Mouse (Mus musculus) ES-E14 (cell line): ENCODE measurements around the gene Rpl13a. TPM values are rescaled to one million over a fixed set of nuclear protein-coding genes. Genes with fewer than 3 reads are reported as not detected.
A peak's percentile ranks its signal among the peaks of the same experiment; 100 is the strongest.

Source experiments
- DNase-seq: peaks from one replicate; pipeline ENCODE4 v3.0.0-alpha.2; 2013; ENCODE audit warnings: low read depth, low spot score
- H3K27ac ChIP-seq: 2 replicates; pipeline ENCODE4 v1.5.1; 2012; ENCODE audit warnings: low read depth, mild to moderate bottlenecking, low read length, moderate library complexity, mixed read lengths; ENCODE audit not compliant: poor library complexity, insufficient read depth, severe bottlenecking
- H3K36me3 ChIP-seq: 2 replicates; pipeline ENCODE4 v1.6.1; 2012; ENCODE audit warnings: mild to moderate bottlenecking, low read length, moderate library complexity, mixed read lengths; ENCODE audit not compliant: control insufficient read depth, poor library complexity, insufficient read depth, severe bottlenecking
- H3K4me1 ChIP-seq, 2 experiments: fragments of 150-350 bp in 1 of 2; sonication (generic) in 1 of 2; 2 replicates each; pipeline ENCODE4 v1.6.1; 2012; ENCODE audit warnings: low read length in 2 of 2, mild to moderate bottlenecking in 1 of 2, mixed read lengths in 1 of 2; ENCODE audit not compliant: control insufficient read depth in 2 of 2, insufficient read depth in 2 of 2, poor library complexity in 1 of 2
- H3K4me3 ChIP-seq, 2 experiments: fragments of 150-350 bp in 1 of 2; sonication (generic) in 1 of 2; 2 replicates each; pipeline ENCODE4 v1.5.1; 2012; ENCODE audit warnings: low read length in 2 of 2, low read depth in 1 of 2, mild to moderate bottlenecking in 1 of 2, mixed read lengths in 1 of 2; ENCODE audit not compliant: insufficient read depth in 1 of 2, poor library complexity in 1 of 2, severe bottlenecking in 1 of 2
- H3K9ac ChIP-seq: 2 replicates; pipeline ENCODE4 v1.6.1; 2012; ENCODE audit warnings: low read depth, mild to moderate bottlenecking, low read length, mixed read lengths; ENCODE audit not compliant: poor library complexity, insufficient read depth, severe bottlenecking
- H3K9me3 ChIP-seq: fragments of 150-350 bp; sonication (generic); 2 replicates; pipeline ENCODE4 v1.6.1; 2012; ENCODE audit warnings: low read depth, mild to moderate bottlenecking, low read length; ENCODE audit not compliant: control insufficient read depth, insufficient read depth
- CHD2 ChIP-seq: IDR thresholded peaks from 2 replicates; pipeline ENCODE4 v1.6.1; 2014; ENCODE audit warnings: mild to moderate bottlenecking, low read depth, low read length, inconsistent platforms
- HCFC1 ChIP-seq: IDR thresholded peaks from 2 replicates; pipeline ENCODE4 v1.6.1; 2012; ENCODE audit warnings: low read length, inconsistent platforms, borderline replicate concordance; ENCODE audit not compliant: insufficient read depth
- MAFK ChIP-seq: IDR thresholded peaks from 2 replicates; pipeline ENCODE4 v1.6.1; 2014; ENCODE audit warnings: mild to moderate bottlenecking, low read depth, low read length, inconsistent platforms; ENCODE audit not compliant: insufficient read depth
- ZC3H11A ChIP-seq: IDR thresholded peaks from 2 replicates; pipeline ENCODE4 v1.6.1; 2012; ENCODE audit warnings: low read depth, mild to moderate bottlenecking, inconsistent platforms, low read length, borderline replicate concordance
- ZNF384 ChIP-seq: IDR thresholded peaks from 2 replicates; pipeline ENCODE4 v1.6.1; 2012; ENCODE audit warnings: low read depth, low read length, inconsistent platforms
- in situ Hi-C, 2 experiments: fragments of 600-800 bp; cut with MboI; formaldehyde crosslinking; loops; one replicate each; pipeline ENCODE4 v1.15.1; 2025; ENCODE audit warnings: low sequenced_read_pairs in 2 of 2, inconsistent platforms in 1 of 2; ENCODE audit not compliant: unreplicated experiment in 2 of 2
- total RNA-seq: library from RNA; depleted of rRNA; stranded (reverse); fragments of 300-350 nt; gene quantifications from 2 replicates; pipeline ENCODE4 v1.2.3, GENCODE M21; 2012; rRNA removed

The Rpl13a gene
- 3,971 and 5,136 TPM in 2 replicates for total RNA-seq

DNA sequence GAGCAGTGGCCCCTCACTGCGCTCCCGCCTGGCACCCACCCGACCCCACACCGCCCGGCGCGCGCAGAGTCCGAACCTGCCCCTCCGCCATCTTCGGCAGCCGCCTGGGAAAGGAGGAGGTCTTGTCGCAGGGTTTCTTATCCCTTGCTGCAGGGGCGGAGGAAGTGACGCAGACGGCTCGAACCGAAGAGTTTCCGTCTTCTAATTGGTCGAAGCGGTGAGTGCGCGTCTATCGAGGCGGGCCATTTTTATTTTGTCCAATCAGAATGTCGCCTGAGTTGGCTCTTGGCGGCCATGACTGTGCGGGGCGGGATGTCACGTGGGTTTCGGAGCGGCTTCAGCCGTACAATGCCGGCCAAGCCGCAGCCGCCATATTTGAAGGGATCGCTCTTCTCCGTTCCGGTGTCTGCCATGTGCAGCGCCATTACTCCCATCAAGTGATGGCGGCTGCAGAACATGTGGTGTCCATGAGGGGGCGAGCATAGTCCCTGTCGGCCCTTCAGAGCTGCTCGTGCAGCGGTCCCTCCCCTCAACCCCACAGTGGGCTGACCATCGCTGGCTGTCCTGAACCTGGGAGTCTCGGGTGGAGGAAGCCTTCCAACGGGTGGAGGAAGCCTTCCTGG, at the start of gene Rpl13a:
Rpl13a (minus strand) TSS at position 138 of the 623 bp plus-strand sequence.
- no peaks in the 10 kb centered on the region for H3K9me3 ChIP-seq
- in situ Hi-C loops: no loop called here
- peaks cover 33% of the 10 kb centered on the region for H3K36me3 ChIP-seq
- TF ChIP-seq CHD2 (peak; percentile 80), HCFC1 (peak; percentile 80), ZNF384 (no peak), ZC3H11A (no peak), MAFK (0 out of 2 replicates have a peak, but pooled peaks have one; percentile 6)
- peak within 1 kb of the TSS; percentile 96 for H3K27ac ChIP-seq
- peaks cover 0 to 11% of the 10 kb centered on the region in 2 experiments; a peak in 1 of 4 replicates for H3K4me1 ChIP-seq
- DNase-seq: peak; percentile 99
- H3K4me3 ChIP-seq: peak within 1 kb of the TSS; percentile 80 to 99
- H3K9ac ChIP-seq: peak within 1 kb of the TSS; percentile 100

GRCm38 (mm10) chr7:45176356-45176755, 47.8 kb upstream of the Rpl13a start:
- Histone ChIP-seq H3K4me1 (peaks cover under 1 to 30% of the 10 kb centered on the region in 2 experiments; a peak in 3 of 4 replicates), H3K36me3 (no peaks in the 10 kb centered on the region), H3K27ac (no peak overlapping the region), H3K9me3 (no peaks in the 10 kb centered on the region), H3K4me3 (peak overlapping the region; percentile 57 to 68), H3K9ac (0 out of 2 replicates have a peak overlapping the region, but pooled peaks have one; percentile 11)
- TF ChIP-seq ZC3H11A: no peak
- no peak for TF ChIP-seq HCFC1
- no peak for TF ChIP-seq ZNF384
- TF ChIP-seq CHD2: no peak
- TF ChIP-seq MAFK: no peak
- no peak for DNase-seq
- in situ Hi-C loops: no loop called here

DNA sequence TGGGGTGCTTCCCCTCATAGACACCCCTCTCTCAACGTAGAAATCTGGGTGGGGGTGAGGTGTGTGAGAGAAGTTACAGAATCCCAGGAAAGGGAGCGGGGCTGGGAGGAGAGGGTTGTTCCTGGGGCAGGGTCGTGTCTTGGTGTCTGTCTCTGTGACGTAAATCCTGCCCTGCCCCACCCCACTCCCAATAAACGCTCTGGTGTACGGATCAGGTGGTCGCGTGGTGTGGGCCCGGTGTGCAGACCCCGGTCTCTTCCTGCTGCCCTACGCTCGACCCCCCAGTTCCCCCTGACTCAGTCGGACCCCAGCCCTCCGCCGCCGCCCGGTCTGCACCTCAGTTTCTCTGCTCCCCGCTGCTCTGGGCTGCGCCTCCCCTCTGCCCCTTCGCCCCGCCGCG, 47.4 kb upstream of the Rpl13a start:
- TF ChIP-seq ZC3H11A (no peak), HCFC1 (no peak), MAFK (no peak), ZNF384 (no peak), CHD2 (no peak)
- Histone ChIP-seq H3K9me3 (no peaks in the 10 kb centered on the region), H3K9ac (0 out of 2 replicates have a peak overlapping the region, but pooled peaks have one; percentile 11), H3K4me1 (peaks cover 2 to 28% of the 10 kb centered on the region in 2 experiments; a peak in 3 of 4 replicates), H3K4me3 (peak overlapping the region; percentile 57 to 68), H3K36me3 (no peaks in the 10 kb centered on the region), H3K27ac (no peak overlapping the region)
- in situ Hi-C loops: no loop called here
- no peak for DNase-seq

GRCm38 (mm10) chr7:45175398-45175797, 46.8 kb upstream of the Rpl13a start:
- Histone ChIP-seq H3K27ac (no peak overlapping the region), H3K4me1 (peaks cover 2 to 25% of the 10 kb centered on the region in 2 experiments; a peak in 3 of 4 replicates), H3K9me3 (no peaks in the 10 kb centered on the region), H3K9ac (no peak overlapping the region), H3K4me3 (peak overlapping the region; percentile 17 to 68; a peak in 1 of 4 replicates), H3K36me3 (no peaks in the 10 kb centered on the region)
- TF ChIP-seq ZNF384 (no peak), MAFK (no peak), HCFC1 (no peak), CHD2 (no peak), ZC3H11A (no peak)
- DNase-seq: no peak
- in situ Hi-C loops: no loop called here
